Mouse (Mus musculus) cerebellum, adult 2 months (tissue): ENCODE results near the gene Camkk1.

Source experiments
- CTCF ChIP-seq: fragments of 200-500 bp; IDR thresholded peaks from 2 replicates; pipeline ENCODE4 v1.5.1; 2011; ENCODE audit warnings: low read depth, mild to moderate bottlenecking, control low read depth, low read length, moderate library complexity, borderline replicate concordance; ENCODE audit not compliant: insufficient read depth
- POLR2A ChIP-seq: fragments of 200-500 bp; IDR thresholded peaks from 2 replicates; pipeline ENCODE4 v1.6.1; 2011; ENCODE audit warnings: low read length, control low read depth, borderline replicate concordance; ENCODE audit not compliant: insufficient read depth

DNA sequence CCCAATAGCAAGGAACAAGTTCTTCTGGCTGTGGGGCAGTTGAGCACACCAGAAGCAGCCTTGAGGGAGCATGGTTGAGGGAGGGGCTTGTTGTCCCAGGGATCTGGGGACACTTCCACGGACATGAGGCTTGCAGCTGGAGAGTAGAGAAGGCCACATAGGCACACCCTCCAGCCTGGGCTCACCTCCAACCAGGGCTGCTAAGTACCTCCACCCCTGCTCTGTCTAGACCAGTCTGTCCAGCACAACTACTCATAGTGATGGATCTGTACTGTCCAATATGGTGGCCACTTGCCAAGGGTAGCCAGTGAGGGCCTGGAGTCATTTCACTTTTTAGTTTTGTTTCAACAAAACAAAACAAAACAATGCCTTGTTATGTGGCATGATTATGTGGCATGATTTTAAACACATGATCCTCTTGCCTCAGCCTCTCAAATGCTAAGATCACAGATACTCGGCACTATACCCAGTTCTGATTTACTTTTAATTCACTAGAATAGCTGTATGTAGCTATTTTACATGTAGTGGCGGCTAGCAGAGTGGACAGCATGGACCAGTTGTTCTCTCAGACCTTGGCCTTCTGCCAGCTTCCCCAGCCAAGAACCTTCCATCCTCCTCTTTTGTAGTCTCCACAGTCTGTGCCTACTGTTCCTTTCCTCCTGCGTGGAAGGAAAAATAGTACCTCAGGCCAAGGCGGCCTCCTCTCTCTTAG, 3.3 kb upstream of the Camkk1 start:
- TF ChIP-seq CTCF: no peak
- TF ChIP-seq POLR2A: no peak
